Mouse (Mus musculus) CH12F3 (cell line): ENCODE data around the gene Dgkq.

ENCODE experiments used
- in situ Hi-C: fragments of 300-500 bp; cut with MboI; formaldehyde crosslinking; loops from 2 replicates; pipeline ENCODE4 v1.14.3; 2020; ENCODE audit warnings: low sequenced_read_pairs

The Dgkq gene

GRCm38 (mm10) chr5:108691152-108691551, 21.7 kb upstream of the Dgkq start:
- in situ Hi-C loops, result no loop called here

- in situ Hi-C loops, result no loop called here
These were observed 19.6 kb upstream of the Dgkq start for GRCm38 (mm10) chr5:108689091-108689490.

- in situ Hi-C loops, result no loop called here
These were observed 11.4 kb upstream of the Dgkq start for GRCm38 (mm10) chr5:108680871-108681270.

- in situ Hi-C loops, result no loop called here
These were observed 10.4 kb upstream of the Dgkq start for GRCm38 (mm10) chr5:108679909-108680308.

GRCm38 (mm10) chr5:108678296-108678854, 8.9 kb upstream of the Dgkq start:
- in situ Hi-C loops, result no loop called here

GRCm38 (mm10) chr5:108677605-108678295, 8.3 kb upstream of the Dgkq start:
- in situ Hi-C loops, result no loop called here

- in situ Hi-C loops, result no loop called here
These were observed 7.5 kb upstream of the Dgkq start for GRCm38 (mm10) chr5:108676772-108677498.

GRCm38 (mm10) chr5:108675251-108675816, 5.9 kb upstream of the Dgkq start, which contains the start of gene Slc26a1:
Gene Slc26a1 (minus strand): TSS chr5:108675569.
- in situ Hi-C loops, result no loop called here

GRCm38 (mm10) chr5:108674624-108675023, 5.2 kb upstream of the Dgkq start:
- in situ Hi-C loops, result no loop called here

GRCm38 (mm10) chr5:108671757-108672156, 2.3 kb upstream of the Dgkq start:
- in situ Hi-C loops, result no loop called here

GRCm38 (mm10) chr5:108670785-108671184, 1.3 kb upstream of the Dgkq start:
- in situ Hi-C loops, result no loop called here

GRCm38 (mm10) chr5:108669986-108670385, 514 bp upstream of the Dgkq start:
- in situ Hi-C loops, result no loop called here

GRCm38 (mm10) chr5:108668387-108668932, 1.0 kb downstream of the Dgkq start:
- in situ Hi-C loops, result no loop called here

GRCm38 (mm10) chr5:108667370-108667769, 2.1 kb downstream of the Dgkq start:
- in situ Hi-C loops, result no loop called here

- in situ Hi-C loops, result no loop called here
These were observed 4.4 kb downstream of the Dgkq start for GRCm38 (mm10) chr5:108665066-108665465.

GRCm38 (mm10) chr5:108662772-108663171, 6.7 kb downstream of the Dgkq start:
- in situ Hi-C loops, result no loop called here

GRCm38 (mm10) chr5:108660632-108661268, 8.7 kb downstream of the Dgkq start:
- in situ Hi-C loops, result no loop called here

- in situ Hi-C loops, result no loop called here
These were observed 9.5 kb downstream of the Dgkq start, which contains the start of gene Idua for GRCm38 (mm10) chr5:108659698-108660631. Gene Idua (plus strand): TSS chr5:108660331.

GRCm38 (mm10) chr5:108658611-108659010, 10.9 kb downstream of the Dgkq start:
- in situ Hi-C loops, result no loop called here

- in situ Hi-C loops, result no loop called here
These were observed 12.1 kb downstream of the Dgkq start for GRCm38 (mm10) chr5:108657406-108657805.
